Mouse (Mus musculus) spleen, adult 2 months (tissue): Measurements from ENCODE around the gene Gm28374.

Experiments
- CTCF ChIP-seq: fragments of 200-500 bp; IDR thresholded peaks from 2 replicates; pipeline ENCODE4 v1.5.1; 2011; ENCODE audit warnings: mild to moderate bottlenecking, inconsistent platforms; ENCODE audit not compliant: insufficient read depth, insufficient read length, insufficient replicate concordance; ENCODE audit errors: extremely low read depth
- POLR2A ChIP-seq: fragments of 200-500 bp; IDR thresholded peaks from 2 replicates; pipeline ENCODE4 v1.6.1; 2011; ENCODE audit warnings: low read depth, low read length, inconsistent platforms

DNA sequence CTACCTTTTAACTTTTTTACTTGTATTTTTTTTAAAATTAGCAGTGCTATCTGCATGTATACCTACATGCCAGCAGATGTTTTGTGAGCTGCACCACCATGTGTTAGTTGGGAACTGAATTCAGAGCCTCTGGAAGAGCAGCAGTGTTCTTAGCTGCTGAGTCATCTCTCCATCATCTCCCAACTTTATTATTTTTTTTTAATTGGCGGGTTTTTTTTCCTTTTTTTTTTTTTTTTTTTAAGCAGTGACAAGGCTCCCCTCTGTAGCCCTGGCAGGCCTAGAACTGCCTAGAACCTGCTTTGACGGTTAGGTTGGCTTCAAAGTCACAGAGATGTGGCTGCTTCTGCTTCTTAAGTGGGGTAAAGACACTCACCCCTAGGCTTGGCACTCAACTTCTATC is 42.8 kb upstream of the Gm28374 start:
- no peak for TF ChIP-seq CTCF
- TF ChIP-seq POLR2A = no peak
